Mouse (Mus musculus) bone marrow macrophage, adult 2 months (primary cell): Measurements from ENCODE around the gene Rph3al. TPM values are rescaled to one million over a fixed set of nuclear protein-coding genes. Genes with fewer than 3 reads are reported as not detected.

Source experiments
- H3K27ac ChIP-seq: 2 replicates; pipeline ENCODE4 v1.5.1; 2012; ENCODE audit warnings: low read depth, low read length; ENCODE audit not compliant: insufficient read depth
- H3K4me1 ChIP-seq: 2 replicates; pipeline ENCODE4 v1.6.1; 2012; ENCODE audit warnings: low read length; ENCODE audit not compliant: control insufficient read depth, insufficient read depth
- H3K4me3 ChIP-seq: 2 replicates; pipeline ENCODE4 v1.5.1; 2012; ENCODE audit warnings: mild to moderate bottlenecking, low read length, moderate library complexity; ENCODE audit not compliant: insufficient read depth
- CTCF ChIP-seq: IDR thresholded peaks from 2 replicates; pipeline ENCODE4 v1.5.1; 2012; ENCODE audit warnings: low read depth, mild to moderate bottlenecking, low read length, moderate library complexity
- POLR2A ChIP-seq: IDR thresholded peaks from 2 replicates; pipeline ENCODE4 v1.6.1; 2012; ENCODE audit warnings: mild to moderate bottlenecking, low read depth, low read length, borderline replicate concordance
- polyA plus RNA-seq: library from polyadenylated mRNA; stranded (reverse); fragments of >200 nt; gene quantifications from 2 replicates; pipeline ENCODE4 v1.2.4, GENCODE M21; 2012; ENCODE audit not compliant: missing spikeins, insufficient read depth, insufficient read length

Rph3al gene
- polyA plus RNA-seq, 1 experiment = not detected

- no peak overlapping the region for H3K4me3 ChIP-seq
- no peak overlapping the region for H3K27ac ChIP-seq
- H3K4me1 ChIP-seq = no peaks in the 10 kb centered on the region
- no peak for TF ChIP-seq CTCF
- TF ChIP-seq POLR2A = no peak
These were observed 32.4 kb upstream of the Rph3al start for GRCm38 (mm10) chr11:75970629-75971028.

GRCm38 (mm10) chr11:75968761-75969160, 30.5 kb upstream of the Rph3al start:
- no peak for TF ChIP-seq CTCF
- no peak for TF ChIP-seq POLR2A
- Histone ChIP-seq H3K4me3 (no peak overlapping the region), H3K27ac (no peak overlapping the region), H3K4me1 (no peaks in the 10 kb centered on the region)

GRCm38 (mm10) chr11:75966401-75967372, 28.5 kb upstream of the Rph3al start:
- Histone ChIP-seq H3K4me1 (no peaks in the 10 kb centered on the region), H3K27ac (no peak overlapping the region), H3K4me3 (peak overlapping the region; percentile 49)
- TF ChIP-seq POLR2A = no peak
- peak; percentile 79 for TF ChIP-seq CTCF

- TF ChIP-seq POLR2A (no peak), CTCF (no peak)
- Histone ChIP-seq H3K27ac (no peak overlapping the region), H3K4me3 (peak overlapping the region; percentile 49), H3K4me1 (no peaks in the 10 kb centered on the region)
These were observed 27.6 kb upstream of the Rph3al start for GRCm38 (mm10) chr11:75965674-75966400.

- Histone ChIP-seq H3K27ac (no peak overlapping the region), H3K4me3 (no peak overlapping the region), H3K4me1 (no peaks in the 10 kb centered on the region)
- TF ChIP-seq POLR2A (no peak), CTCF (no peak)
These were observed 26.2 kb upstream of the Rph3al start for GRCm38 (mm10) chr11:75964476-75964730.

GRCm38 (mm10) chr11:75963730-75964475, 25.7 kb upstream of the Rph3al start:
- Histone ChIP-seq H3K27ac (no peak overlapping the region), H3K4me1 (no peaks in the 10 kb centered on the region), H3K4me3 (no peak overlapping the region)
- TF ChIP-seq CTCF (no peak), POLR2A (no peak)

GRCm38 (mm10) chr11:75961782-75962181, 23.6 kb upstream of the Rph3al start:
- Histone ChIP-seq H3K4me1 (no peaks in the 10 kb centered on the region), H3K27ac (no peak overlapping the region), H3K4me3 (no peak overlapping the region)
- no peak for TF ChIP-seq POLR2A

- H3K4me1 ChIP-seq = no peaks in the 10 kb centered on the region
- no peak overlapping the region for H3K27ac ChIP-seq
- no peak overlapping the region for H3K4me3 ChIP-seq
- no peak for TF ChIP-seq POLR2A
- TF ChIP-seq CTCF = no peak
These were observed 19.0 kb upstream of the Rph3al start for GRCm38 (mm10) chr11:75957124-75957832.

- Histone ChIP-seq H3K27ac (no peak overlapping the region), H3K4me3 (no peak overlapping the region), H3K4me1 (no peaks in the 10 kb centered on the region)
- TF ChIP-seq POLR2A = no peak
- TF ChIP-seq CTCF = no peak
These were observed 18.4 kb upstream of the Rph3al start for GRCm38 (mm10) chr11:75956651-75957050.
